Mouse (Mus musculus) gonadal fat pad, adult 2 months (tissue): ENCODE measurements around the gene Pak7. TPM values are rescaled to one million over a fixed set of nuclear protein-coding genes. Genes with fewer than 3 reads are reported as not detected.

Experiments used
- DNase-seq: peaks from one replicate; pipeline ENCODE4 v3.0.0-alpha.2; 2012; ENCODE audit warnings: low read depth
- polyA plus RNA-seq: library from polyadenylated mRNA; depleted of rRNA; stranded (reverse); fragments of >200 nt; gene quantifications from 2 replicates; pipeline ENCODE4 v1.2.3, GENCODE M21; 2012; rRNA removed

The Pak7 gene
- polyA plus RNA-seq, 1 experiment = 0.05 TPM

DNA sequence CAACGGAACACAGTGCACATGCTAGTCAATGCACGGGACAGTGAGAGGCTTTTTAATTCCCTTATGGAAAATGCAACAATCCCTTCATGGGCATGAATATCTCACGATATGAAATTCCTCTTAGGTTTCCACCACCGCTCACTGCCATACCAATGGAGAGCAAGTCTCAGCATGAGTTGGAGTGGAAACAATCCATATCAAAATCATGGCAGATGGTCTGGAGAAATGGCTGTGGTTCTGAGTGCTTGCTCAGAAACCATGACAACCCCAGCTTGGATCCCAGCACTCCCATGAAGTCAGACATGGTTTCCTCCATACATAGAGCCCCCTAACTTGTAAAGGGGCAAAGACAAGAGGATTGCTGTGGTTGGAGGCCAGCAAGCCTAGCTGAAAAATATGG is 339.3 kb downstream of the Pak7 start:
- DNase-seq = no peak

Other genes with a start within 250 kb of the Pak7 start
- gene Ankef1, start 113.9 kb upstream of the Pak7 start, polyA plus RNA-seq = 19.5 and 28.4 TPM in 2 replicates